Mouse (Mus musculus) Patski (cell line): ENCODE results near the gene Zfp428. TPM values are rescaled to one million over a fixed set of nuclear protein-coding genes. Genes with fewer than 3 reads are reported as not detected.

Experiments used
- ATAC-seq: fragments of 100-300 bp; one replicate; pipeline ENCODE4 v1.8.0; 2021
- CTCF ChIA-PET: fragments of 350-600 bp; sonication (Branson Sonifier 250); formaldehyde crosslinking; loops from one replicate; lab custom pipeline; 2022; ENCODE audit warnings: inconsistent platforms; lab: Charles Lee
- POLR2A ChIA-PET: fragments of 350-600 bp; sonication (Branson Sonifier 250); formaldehyde crosslinking; loops from one replicate; lab custom pipeline; 2022; ENCODE audit warnings: antibody characterized with exemption, inconsistent platforms; lab: Charles Lee
- DNase-seq: peaks from one replicate; pipeline ENCODE4 v3.0.0-alpha.2; 2011; ENCODE audit warnings: low read depth, low spot score
- H3K27me3 ChIP-seq: fragments of 371-371 bp; one replicate; pipeline ENCODE4 v1.5.1; 2021
- CTCF ChIP-seq: fragments of 100-300 bp; IDR thresholded peaks from one replicate; pipeline ENCODE4 v1.5.1; 2021
- in situ Hi-C: fragments of 300-500 bp; cut with MboI; formaldehyde crosslinking; loops from 3 replicates; pipeline ENCODE4 v1.11.1; 2018; ENCODE audit warnings: low pct_unique_long_range_greater_than_20kb, mixed read lengths
- polyA plus RNA-seq: library from polyadenylated mRNA; unstranded; gene quantifications from one replicate; pipeline ENCODE4 v1.2.3, GENCODE M21; 2021

The Zfp428 gene
- polyA plus RNA-seq = 32.4 TPM

- POLR2A ChIA-PET = interaction anchor here (0.6 to 2.5 kb wide), 13 partner anchors 9 to 383 kb away, joined by 3 to 11 read pairs (median 4); partner anchors contain the start of gene Irgq
- ATAC-seq (peak; percentile 90), DNase-seq (peak; percentile 53)
- in situ Hi-C loops = no loop called here
- no peaks in the 10 kb centered on the region for H3K27me3 ChIP-seq
- CTCF ChIA-PET = interaction anchor here (1.2 to 2.1 kb wide), 4 partner anchors 11 to 34 kb away, joined by 3 to 9 read pairs (median 6); partner anchors contain the start of gene Irgq
- TF ChIP-seq CTCF = no peak
These were observed at the start of gene Zfp428 for GRCm38 (mm10) chr7:24506838-24507725. Gene Zfp428, plus strand, starts transcription at chr7:24507006.

- TF ChIP-seq CTCF = no peak
- CTCF ChIA-PET = interaction anchor here (1.4 kb wide), 1 partner anchor 73 kb away, joined by 3 read pairs; the partner anchor contains the start of gene Irgq
- ATAC-seq (no peak), DNase-seq (no peak)
- in situ Hi-C loops = no loop called here
- POLR2A ChIA-PET = interaction anchor here (1.0 to 1.4 kb wide), 2 partner anchors 9 to 13 kb away, joined by 3 to 4 read pairs; no protein-coding TSS in a partner anchor
- no peaks in the 10 kb centered on the region for H3K27me3 ChIP-seq
These were observed 49.0 kb upstream of the Zfp428 start for GRCm38 (mm10) chr7:24457726-24458370.

- ATAC-seq (no peak), DNase-seq (no peak)
- TF ChIP-seq CTCF = no peak
- no peaks in the 10 kb centered on the region for H3K27me3 ChIP-seq
- CTCF ChIA-PET = no interaction called here
- in situ Hi-C loops = no loop called here
- POLR2A ChIA-PET = interaction anchor here (0.6 kb wide), 1 partner anchor 15 kb away, joined by 4 read pairs; no protein-coding TSS in a partner anchor
These were observed 47.4 kb upstream of the Zfp428 start for GRCm38 (mm10) chr7:24459440-24459839.

- in situ Hi-C loops = no loop called here
- no peaks in the 10 kb centered on the region for H3K27me3 ChIP-seq
- DNase-seq (no peak), ATAC-seq (no peak)
- ChIA-PET CTCF (no interaction called here), POLR2A (interaction anchor here (0.6 kb wide), 1 partner anchor 14 kb away, joined by 4 read pairs; no protein-coding TSS in a partner anchor)
- TF ChIP-seq CTCF = no peak
These were observed 47.0 kb upstream of the Zfp428 start for GRCm38 (mm10) chr7:24459843-24460242.

GRCm38 (mm10) chr7:24461376-24462051, 45.3 kb upstream of the Zfp428 start:
- H3K27me3 ChIP-seq = no peaks in the 10 kb centered on the region
- POLR2A ChIA-PET = interaction anchor here (1.2 to 1.5 kb wide), 2 partner anchors 10 to 11 kb away, joined by 4 to 7 read pairs; no protein-coding TSS in a partner anchor
- CTCF ChIA-PET = interaction anchor here (0.6 to 2.3 kb wide), 4 partner anchors 10 to 20 kb away, joined by 3 to 11 read pairs (median 8); partner anchors contain the start of gene Irgc1
- DNase-seq (peak; percentile 94), ATAC-seq (peak; percentile 79)
- TF ChIP-seq CTCF = no peak
- in situ Hi-C loops = no loop called here

GRCm38 (mm10) chr7:24462388-24463319, 44.2 kb upstream of the Zfp428 start, which contains the start of gene Plaur:
Gene Plaur, plus strand, starts transcription at chr7:24462484.
- CTCF ChIA-PET = interaction anchor here (2.2 to 2.3 kb wide), 2 partner anchors 11 to 21 kb away, joined by 8 to 11 read pairs; no protein-coding TSS in a partner anchor
- POLR2A ChIA-PET = interaction anchor here (1.0 to 1.5 kb wide), 2 partner anchors 12 to 51 kb away, joined by 3 to 7 read pairs; no protein-coding TSS in a partner anchor
- peak; percentile 65 for ATAC-seq
- no peak for TF ChIP-seq CTCF
- in situ Hi-C loops = no loop called here
- no peaks in the 10 kb centered on the region for H3K27me3 ChIP-seq
- peak; percentile 42 for DNase-seq

GRCm38 (mm10) chr7:24466835-24467234, 40.0 kb upstream of the Zfp428 start:
- ATAC-seq = no peak
- ChIA-PET CTCF (interaction anchor here (2.1 kb wide), 1 partner anchor 25 kb away, joined by 12 read pairs; no protein-coding TSS in a partner anchor), POLR2A (interaction anchor here (1.3 kb wide), 1 partner anchor 9 kb away, joined by 4 read pairs; no protein-coding TSS in a partner anchor)
- H3K27me3 ChIP-seq = no peaks in the 10 kb centered on the region
- in situ Hi-C loops = no loop called here
- no peak for TF ChIP-seq CTCF
- DNase-seq = no peak

GRCm38 (mm10) chr7:24467886-24468285, 38.9 kb upstream of the Zfp428 start:
- ATAC-seq (no peak), DNase-seq (no peak)
- in situ Hi-C loops = no loop called here
- POLR2A ChIA-PET = interaction anchor here (0.8 kb wide), 1 partner anchor 50 kb away, joined by 3 read pairs; no protein-coding TSS in a partner anchor
- no peaks in the 10 kb centered on the region for H3K27me3 ChIP-seq
- CTCF ChIA-PET = interaction anchor here (2.1 kb wide), 1 partner anchor 26 kb away, joined by 12 read pairs; no protein-coding TSS in a partner anchor
- TF ChIP-seq CTCF = no peak
